Mouse (Mus musculus) small intestine, adult 2 months (tissue): Measurements from ENCODE around the gene Anapc15.

ENCODE experiments used
- CTCF ChIP-seq: fragments of 200-500 bp; IDR thresholded peaks from 2 replicates; pipeline ENCODE4 v1.5.1; 2012; ENCODE audit warnings: low read depth, mild to moderate bottlenecking, control low read depth, inconsistent platforms, low read length, moderate library complexity, mixed read lengths; ENCODE audit not compliant: insufficient replicate concordance, insufficient read length; ENCODE audit errors: extremely low read depth
- POLR2A ChIP-seq: fragments of 200-500 bp; IDR thresholded peaks from 2 replicates; pipeline ENCODE4 v1.6.1; 2012; ENCODE audit warnings: low read depth, mild to moderate bottlenecking, control low read depth, inconsistent platforms, low read length, moderate library complexity

- TF ChIP-seq POLR2A (no peak), CTCF (peak; percentile 29; the same call in 1 of the 2 replicates)
Observed at GRCm38 (mm10) chr7:101822836-101823757, 40.4 kb upstream of the Anapc15 start.
